Mouse (Mus musculus) midbrain, postnatal 0 days (tissue): ENCODE measurements around the gene Mphosph8. TPM values are rescaled to one million over a fixed set of nuclear protein-coding genes. Genes with fewer than 3 reads are reported as not detected.

Source experiments
- ATAC-seq: fragments of 200-750 bp; cut with Nextera tagmentation; 2 replicates; pipeline ENCODE4 v1.8.0; 2017; ENCODE audit warnings: moderate number of reproducible peaks, mild to moderate bottlenecking, moderate TSS enrichment, moderate library complexity; ENCODE audit not compliant: low FRiP score
- DNase-seq: peaks from one replicate; pipeline ENCODE4 v3.0.0-alpha.2; 2015; ENCODE audit warnings: low spot score
- H3K27ac ChIP-seq: fragments of 300-500 bp; sonication (generic); 2 replicates; pipeline ENCODE4 v1.5.1; 2014; ENCODE audit warnings: low read depth, mild to moderate bottlenecking, low read length, mixed read lengths
- H3K27me3 ChIP-seq: fragments of 300-500 bp; sonication (generic); 2 replicates; pipeline ENCODE4 v1.6.1; 2014; ENCODE audit warnings: low read length, control low read depth, mixed read lengths; ENCODE audit not compliant: insufficient read depth
- H3K36me3 ChIP-seq: fragments of 300-500 bp; sonication (generic); 2 replicates; pipeline ENCODE4 v1.6.1; 2014; ENCODE audit warnings: low read length, control low read depth, mixed read lengths; ENCODE audit not compliant: insufficient read depth
- H3K4me1 ChIP-seq: fragments of 300-500 bp; sonication (generic); 2 replicates; pipeline ENCODE4 v1.6.1; 2014; ENCODE audit warnings: mild to moderate bottlenecking, control low read depth, antibody characterized with exemption, low read length, mixed read lengths; ENCODE audit not compliant: insufficient read depth
- H3K4me2 ChIP-seq: fragments of 300-500 bp; sonication (generic); 2 replicates; pipeline ENCODE4 v1.6.1; 2014; ENCODE audit warnings: low read depth, mild to moderate bottlenecking, low read length, mixed read lengths; ENCODE audit not compliant: poor library complexity, severe bottlenecking
- H3K4me3 ChIP-seq: fragments of 300-500 bp; sonication (generic); 2 replicates; pipeline ENCODE4 v1.5.1; 2014; ENCODE audit warnings: low read depth, mild to moderate bottlenecking, low read length, moderate library complexity
- H3K9ac ChIP-seq: fragments of 300-500 bp; sonication (generic); replicated peaks from 2 replicates; pipeline ENCODE4 v1.6.1; 2014; ENCODE audit warnings: mild to moderate bottlenecking, low read length, moderate library complexity, mixed read lengths; ENCODE audit not compliant: poor library complexity, severe bottlenecking
- H3K9me3 ChIP-seq: fragments of 300-500 bp; sonication (generic); 2 replicates; pipeline ENCODE4 v1.6.1; 2016; ENCODE audit warnings: low read length, control low read depth
- CTCF ChIP-seq: IDR thresholded peaks from 2 replicates; pipeline ENCODE4 v1.5.1; 2016; ENCODE audit warnings: antibody characterized with exemption, mild to moderate bottlenecking
- WGBS: fragments of 180-500 bp; shearing (Covaris S2); extraction: QIAGEN DNeasy Blood & Tissue Kit; methylation state at CpG from one replicate; pipeline ENCODE4 v1.1.7; 2014; 5-methylcytosine and 5-hydroxymethylcytosine counted together
- polyA plus RNA-seq: library from polyadenylated mRNA; unstranded; fragments of >200 nt; fragmentation: Nextera tagmentation; extraction: Ambion mirVana; gene quantifications from 2 replicates; pipeline ENCODE4 v1.2.1, GENCODE M21; 2015
- total RNA-seq: library from RNA; depleted of rRNA; stranded (reverse); fragments of >200 nt; gene quantifications from 2 replicates; pipeline ENCODE4 v1.2.3, GENCODE M21; 2014

Mphosph8 gene
- total and polyA plus RNA-seq, 2 experiments from 2014 or later, result 12.2 to 38.7 TPM

GRCm38 (mm10) chr14:56649448-56649847, 18.6 kb upstream of the Mphosph8 start:
- H3K27me3 ChIP-seq, result no peaks in the 10 kb centered on the region
- TF ChIP-seq CTCF, result no peak
- H3K4me3 ChIP-seq, result no peak overlapping the region
- no peak overlapping the region for H3K9ac ChIP-seq
- DNase-seq (no peak), ATAC-seq (no peak)
- 0 out of 2 replicates have a peak, but pooled peaks cover 3% of the 10 kb centered on the region for H3K9me3 ChIP-seq
- H3K36me3 ChIP-seq, result no peaks in the 10 kb centered on the region
- no peak overlapping the region for H3K27ac ChIP-seq
- no peaks in the 10 kb centered on the region for H3K4me1 ChIP-seq
- H3K4me2 ChIP-seq, result no peak overlapping the region

- Histone ChIP-seq H3K9ac (no peak overlapping the region), H3K4me2 (no peak overlapping the region), H3K4me1 (peaks cover 9% of the 10 kb centered on the region; the same call in 1 of the 2 replicates), H3K4me3 (no peak overlapping the region), H3K27ac (no peak overlapping the region), H3K27me3 (no peaks in the 10 kb centered on the region), H3K36me3 (no peaks in the 10 kb centered on the region), H3K9me3 (no peaks in the 10 kb centered on the region)
- DNase-seq (no peak), ATAC-seq (no peak)
- TF ChIP-seq CTCF, result no peak
- WGBS, result 76% methylated on average over 5 of the region's 5 CpGs
Measured at GRCm38 (mm10) chr14:56665651-56666050, 2.4 kb upstream of the Mphosph8 start.

- H3K36me3 ChIP-seq, result no peaks in the 10 kb centered on the region
- no peak overlapping the region for H3K9ac ChIP-seq
- H3K9me3 ChIP-seq, result no peaks in the 10 kb centered on the region
- peak overlapping the region; percentile 87; the same call in 1 of the 2 replicates for H3K4me3 ChIP-seq
- peaks cover 9% of the 10 kb centered on the region; the same call in 1 of the 2 replicates for H3K4me1 ChIP-seq
- ATAC-seq (no peak), DNase-seq (no peak)
- no peak for TF ChIP-seq CTCF
- H3K4me2 ChIP-seq, result peak overlapping the region; percentile 60; the same call in 1 of the 2 replicates
- peak overlapping the region; percentile 89; the same call in 1 of the 2 replicates for H3K27ac ChIP-seq
- H3K27me3 ChIP-seq, result no peaks in the 10 kb centered on the region
- 81% methylated on average over 3 of the region's 3 CpGs for WGBS
Measured at GRCm38 (mm10) chr14:56666909-56667308, 1.1 kb upstream of the Mphosph8 start.

GRCm38 (mm10) chr14:56669046-56669620, 1.1 kb downstream of the Mphosph8 start:
- Histone ChIP-seq H3K36me3 (peaks cover 5% of the 10 kb centered on the region; the same call in 1 of the 2 replicates), H3K9ac (peak overlapping the region; percentile 79), H3K9me3 (no peaks in the 10 kb centered on the region), H3K27ac (peak overlapping the region; percentile 89), H3K27me3 (no peaks in the 10 kb centered on the region), H3K4me2 (peak overlapping the region; percentile 79), H3K4me1 (peaks cover 9% of the 10 kb centered on the region; the same call in 1 of the 2 replicates), H3K4me3 (peak overlapping the region; percentile 87)
- peak; percentile 5 for DNase-seq
- 5% methylated on average over 13 of the region's 13 CpGs for WGBS
- TF ChIP-seq CTCF, result no peak
- no peak for ATAC-seq

GRCm38 (mm10) chr14:56685426-56685825, 17.4 kb downstream of the Mphosph8 start:
- 89% methylated on average over 1 of the region's 1 CpGs for WGBS
- H3K36me3 ChIP-seq, result peaks cover 37% of the 10 kb centered on the region
- ATAC-seq, result no peak
- TF ChIP-seq CTCF, result no peak
- H3K27ac ChIP-seq, result no peak overlapping the region
- H3K4me3 ChIP-seq, result no peak overlapping the region
- H3K27me3 ChIP-seq, result no peaks in the 10 kb centered on the region
- no peak for DNase-seq
- H3K9me3 ChIP-seq, result no peaks in the 10 kb centered on the region
- no peak overlapping the region for H3K9ac ChIP-seq
- no peaks in the 10 kb centered on the region for H3K4me1 ChIP-seq
- no peak overlapping the region for H3K4me2 ChIP-seq

- DNase-seq, result no peak
- Histone ChIP-seq H3K27me3 (no peaks in the 10 kb centered on the region), H3K4me2 (no peak overlapping the region), H3K36me3 (peaks cover 62% of the 10 kb centered on the region), H3K9ac (no peak overlapping the region), H3K9me3 (no peaks in the 10 kb centered on the region), H3K27ac (no peak overlapping the region), H3K4me3 (no peak overlapping the region), H3K4me1 (no peaks in the 10 kb centered on the region)
- WGBS, result 95% methylated on average over 1 of the region's 1 CpGs
- no peak for ATAC-seq
- TF ChIP-seq CTCF, result no peak
Measured at GRCm38 (mm10) chr14:56689116-56689515, 21.1 kb downstream of the Mphosph8 start.
